Mouse (Mus musculus) hindbrain, embryonic 13.5 days (tissue): ENCODE results near the gene Trim60. TPM values are rescaled to one million over a fixed set of nuclear protein-coding genes. Genes with fewer than 3 reads are reported as not detected.

Source experiments
- ATAC-seq: fragments of 200-750 bp; cut with Nextera tagmentation; 2 replicates; pipeline ENCODE4 v1.8.0; 2017; ENCODE audit warnings: moderate TSS enrichment; ENCODE audit not compliant: low FRiP score
- H3K27ac ChIP-seq: fragments of 300-500 bp; sonication (generic); 2 replicates; pipeline ENCODE4 v1.5.1; 2015; ENCODE audit warnings: inconsistent platforms, mild to moderate bottlenecking, moderate library complexity
- H3K27me3 ChIP-seq: fragments of 300-500 bp; sonication (generic); 2 replicates; pipeline ENCODE4 v1.6.1; 2015; ENCODE audit warnings: mild to moderate bottlenecking, inconsistent platforms
- H3K36me3 ChIP-seq: fragments of 300-500 bp; sonication (generic); 2 replicates; pipeline ENCODE4 v1.6.1; 2015; ENCODE audit warnings: mild to moderate bottlenecking, inconsistent platforms
- H3K4me1 ChIP-seq: fragments of 300-500 bp; sonication (generic); replicated peaks from 2 replicates; pipeline ENCODE4 v1.6.1; 2015; ENCODE audit warnings: inconsistent platforms
- H3K4me2 ChIP-seq: fragments of 300-500 bp; sonication (generic); 2 replicates; pipeline ENCODE4 v1.6.1; 2015; ENCODE audit warnings: inconsistent platforms, mild to moderate bottlenecking, moderate library complexity
- H3K4me3 ChIP-seq: fragments of 300-500 bp; sonication (generic); 2 replicates; pipeline ENCODE4 v1.5.1; 2015; ENCODE audit warnings: mild to moderate bottlenecking, inconsistent platforms
- H3K9ac ChIP-seq: fragments of 300-500 bp; sonication (generic); 2 replicates; pipeline ENCODE4 v1.6.1; 2015; ENCODE audit warnings: mild to moderate bottlenecking, inconsistent platforms
- H3K9me3 ChIP-seq: fragments of 300-500 bp; sonication (generic); 2 replicates; pipeline ENCODE4 v1.6.1; 2016; ENCODE audit warnings: inconsistent platforms
- WGBS: fragments of 180-500 bp; shearing (Covaris S2); methylation state at CpG from one replicate; pipeline ENCODE4 v1.1.7; 2015; 5-methylcytosine and 5-hydroxymethylcytosine counted together
- polyA plus RNA-seq: library from polyadenylated mRNA; unstranded; fragments of >200 nt; fragmentation: Nextera tagmentation; extraction: Ambion mirVana; gene quantifications from 2 replicates; pipeline ENCODE4 v1.2.1, GENCODE M21; 2015

Trim60 gene
- not detected in 2 replicates for polyA plus RNA-seq

DNA sequence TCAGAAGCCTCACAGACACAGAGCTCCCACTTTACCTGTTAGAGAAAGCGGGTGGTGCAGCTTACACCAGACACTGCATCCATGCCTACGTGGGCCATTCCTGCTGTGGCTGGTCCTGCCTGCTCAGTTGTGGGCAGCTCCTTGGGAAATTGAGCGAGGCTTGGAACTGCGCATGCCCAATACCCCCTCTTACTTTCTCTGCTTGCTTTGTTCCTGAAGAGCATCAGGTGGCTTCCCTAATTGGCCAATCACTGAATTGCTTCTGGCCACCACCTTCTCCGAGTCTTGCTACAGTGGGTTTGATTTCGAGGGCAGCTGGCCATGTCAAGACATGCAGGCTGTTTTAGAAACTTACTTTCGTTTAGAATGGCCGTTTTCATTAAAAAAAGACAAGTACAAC, at the start of gene Trim60, which contains the start of gene Trim61:
Gene Trim60 (minus strand): TSS at position 162 of the 400 bp plus-strand sequence.
Gene Trim61 (minus strand): TSS at position 101 of the 400 bp plus-strand sequence.
- H3K9ac ChIP-seq: no peak within 1 kb of the TSS
- ATAC-seq: no peak
- H3K4me1 ChIP-seq: no peaks in the 10 kb centered on the region
- no peak within 1 kb of the TSS for H3K4me2 ChIP-seq
- 89% methylated on average over 8 of the region's 8 CpGs for WGBS
- no peaks in the 10 kb centered on the region for H3K36me3 ChIP-seq
- H3K27ac ChIP-seq: no peak within 1 kb of the TSS
- no peaks in the 10 kb centered on the region for H3K9me3 ChIP-seq
- no peak within 1 kb of the TSS for H3K4me3 ChIP-seq
- no peaks in the 10 kb centered on the region for H3K27me3 ChIP-seq

DNA sequence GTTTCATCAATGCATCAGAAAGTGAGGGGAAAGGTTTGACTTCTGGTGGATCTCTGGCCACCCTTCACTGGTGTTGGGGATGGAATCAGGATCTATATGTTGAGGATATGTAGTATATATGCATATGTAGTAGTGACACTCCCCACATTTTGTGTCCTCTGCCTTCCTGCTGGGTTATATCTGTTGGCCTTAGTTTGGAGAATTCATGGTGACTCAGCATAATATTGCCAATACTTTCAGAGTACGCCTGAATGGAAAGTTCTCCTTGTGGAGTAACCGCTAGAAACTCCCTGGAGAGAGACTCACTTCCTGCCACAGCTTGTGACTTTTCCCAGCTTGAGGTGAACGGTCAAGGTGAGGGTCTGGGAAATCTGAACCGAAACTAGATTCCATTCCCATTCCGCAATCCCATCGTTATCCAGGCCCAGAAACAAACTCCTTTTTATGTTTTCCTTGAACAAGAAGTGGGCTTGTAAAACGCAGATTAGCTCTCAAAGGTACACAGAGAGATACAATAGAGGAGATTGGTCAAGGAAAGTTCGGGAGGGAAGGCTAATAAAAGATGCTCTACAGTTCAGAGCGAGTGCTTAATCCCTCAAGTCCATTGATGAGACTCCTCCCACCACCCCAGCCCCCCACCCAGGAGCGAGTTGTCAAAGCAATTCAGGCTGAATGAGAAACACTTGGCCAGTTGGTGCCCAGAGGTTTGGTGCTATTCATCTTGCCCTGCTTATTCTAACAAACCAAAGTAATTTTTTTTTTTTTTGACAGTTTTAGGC, 49.5 kb upstream of the Trim60 start:
- Histone ChIP-seq H3K36me3 (no peaks in the 10 kb centered on the region), H3K9me3 (no peaks in the 10 kb centered on the region), H3K27me3 (no peaks in the 10 kb centered on the region), H3K4me3 (no peak overlapping the region), H3K4me2 (no peak overlapping the region), H3K27ac (no peak overlapping the region), H3K9ac (no peak overlapping the region), H3K4me1 (no peaks in the 10 kb centered on the region)
- whole genome bisulfite sequencing: 44% methylated on average over 10 of the region's 10 CpGs
- no peak for ATAC-seq

DNA sequence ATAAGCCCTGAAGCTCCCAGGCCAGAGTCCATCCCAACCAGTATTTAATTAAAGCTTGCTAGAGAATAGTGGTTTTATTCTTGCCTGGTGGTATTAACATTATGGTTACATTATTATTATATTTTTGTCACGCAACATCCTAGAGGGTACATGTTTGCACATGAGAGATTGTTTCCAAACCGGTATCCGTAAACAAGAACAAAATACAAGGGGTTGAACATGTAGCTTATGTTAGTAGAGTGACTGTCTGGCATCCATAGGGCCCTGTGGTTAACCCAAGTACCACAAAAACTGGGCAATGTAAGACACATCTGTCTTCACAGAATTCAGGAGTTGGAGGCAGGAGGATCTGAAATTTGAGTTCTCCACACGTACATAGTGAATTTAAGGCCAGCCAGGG, 48.6 kb upstream of the Trim60 start:
- Histone ChIP-seq H3K9me3 (no peaks in the 10 kb centered on the region), H3K27ac (no peak overlapping the region), H3K4me3 (no peak overlapping the region), H3K27me3 (no peaks in the 10 kb centered on the region), H3K36me3 (no peaks in the 10 kb centered on the region), H3K4me1 (no peaks in the 10 kb centered on the region), H3K9ac (no peak overlapping the region), H3K4me2 (no peak overlapping the region)
- 95% methylated on average over 4 of the region's 4 CpGs for WGBS
- ATAC-seq: no peak

DNA sequence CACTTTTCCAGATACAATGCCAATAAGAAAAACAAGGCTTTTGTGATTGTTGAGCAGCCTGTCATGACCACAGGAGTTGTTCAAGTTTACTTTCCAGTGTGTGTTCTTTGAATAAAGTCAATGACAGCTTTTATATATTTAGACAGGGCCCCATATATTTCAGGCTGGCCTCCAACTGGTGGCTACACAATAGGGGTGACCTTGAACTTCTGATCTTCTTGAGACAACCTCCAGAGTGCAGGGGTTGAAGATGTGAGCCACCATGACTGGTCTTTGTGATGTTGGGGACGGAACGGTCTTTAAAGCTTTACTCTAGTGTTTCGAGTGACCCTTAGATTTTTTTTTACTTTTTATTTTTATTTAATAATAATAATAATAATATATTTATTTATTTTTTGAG, 47.2 kb upstream of the Trim60 start:
- Histone ChIP-seq H3K4me3 (no peak overlapping the region), H3K4me2 (no peak overlapping the region), H3K9ac (no peak overlapping the region), H3K27ac (no peak overlapping the region), H3K27me3 (no peaks in the 10 kb centered on the region), H3K4me1 (no peaks in the 10 kb centered on the region), H3K36me3 (no peaks in the 10 kb centered on the region), H3K9me3 (no peaks in the 10 kb centered on the region)
- ATAC-seq: no peak
- WGBS: 93% methylated on average over 3 of the region's 3 CpGs

DNA sequence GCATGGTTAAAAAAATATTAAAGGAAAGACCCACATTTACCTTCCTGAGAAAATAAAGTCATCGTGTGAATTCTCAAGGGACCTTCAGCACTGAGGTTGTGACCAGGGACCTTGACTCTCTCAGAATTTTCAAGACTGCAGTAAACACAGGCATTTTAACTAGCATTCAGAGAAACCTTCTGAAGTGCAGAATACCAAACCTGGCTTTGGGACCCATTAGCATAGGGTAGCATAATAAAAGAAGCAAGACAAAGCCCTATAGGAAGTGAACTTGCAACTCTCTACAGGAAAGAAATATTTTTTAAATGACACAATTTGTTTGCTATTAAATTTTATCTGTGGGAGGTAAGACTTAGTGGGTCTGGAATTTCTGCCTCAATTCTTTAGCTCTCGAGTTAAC, 45.7 kb upstream of the Trim60 start:
- H3K4me3 ChIP-seq: no peak overlapping the region
- H3K36me3 ChIP-seq: no peaks in the 10 kb centered on the region
- no peak overlapping the region for H3K9ac ChIP-seq
- H3K4me1 ChIP-seq: no peaks in the 10 kb centered on the region
- H3K4me2 ChIP-seq: no peak overlapping the region
- no peaks in the 10 kb centered on the region for H3K27me3 ChIP-seq
- H3K9me3 ChIP-seq: no peaks in the 10 kb centered on the region
- ATAC-seq: no peak
- WGBS: 47% methylated on average over 2 of the region's 2 CpGs
- H3K27ac ChIP-seq: no peak overlapping the region

DNA sequence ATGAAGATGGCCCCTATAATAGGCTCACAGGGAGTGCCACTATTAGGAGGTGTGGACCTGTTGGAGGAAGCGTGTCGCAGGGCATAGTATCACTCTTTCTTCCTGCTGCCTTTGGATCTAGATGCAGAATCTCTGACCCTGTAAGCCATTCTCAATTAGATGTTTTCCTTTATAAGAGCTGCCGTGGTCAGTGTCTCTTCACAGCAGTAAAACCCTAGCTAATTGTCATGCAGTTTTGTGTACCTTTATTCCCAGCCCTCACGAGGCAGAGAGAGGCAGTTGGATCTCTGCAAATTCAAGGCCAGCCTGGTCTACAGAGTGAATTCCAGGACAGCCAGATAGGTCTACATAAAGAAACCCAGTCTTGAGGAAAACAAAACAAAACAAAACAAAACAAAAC, 43.8 kb upstream of the Trim60 start:
- ATAC-seq: no peak
- Histone ChIP-seq H3K27me3 (no peaks in the 10 kb centered on the region), H3K36me3 (no peaks in the 10 kb centered on the region), H3K4me2 (no peak overlapping the region), H3K9me3 (no peaks in the 10 kb centered on the region), H3K4me1 (no peaks in the 10 kb centered on the region), H3K9ac (no peak overlapping the region), H3K4me3 (no peak overlapping the region), H3K27ac (no peak overlapping the region)
- 69% methylated on average over 4 of the region's 4 CpGs for WGBS

DNA sequence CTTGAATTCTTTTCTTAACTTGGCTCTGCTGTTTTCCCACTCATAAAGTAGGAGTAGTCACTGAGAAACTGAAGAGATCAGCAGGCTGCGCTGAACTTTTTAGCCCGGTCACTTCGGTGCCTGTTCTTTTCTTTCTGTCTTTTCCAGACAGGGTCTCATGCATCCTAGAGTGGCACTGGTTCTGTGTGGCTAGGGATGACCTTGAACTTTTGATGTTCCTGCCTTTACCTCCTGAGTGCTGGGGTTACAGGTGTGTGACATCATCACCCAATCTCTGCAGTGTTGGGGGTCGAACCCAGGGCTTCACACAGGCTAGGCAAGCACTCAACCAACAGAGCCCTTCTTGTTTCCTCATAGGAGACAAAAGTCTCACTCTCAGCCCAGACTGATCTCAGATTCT, 38.3 kb upstream of the Trim60 start:
- Histone ChIP-seq H3K4me3 (no peak overlapping the region), H3K36me3 (no peaks in the 10 kb centered on the region), H3K27me3 (no peaks in the 10 kb centered on the region), H3K9me3 (no peaks in the 10 kb centered on the region), H3K27ac (no peak overlapping the region), H3K4me2 (no peak overlapping the region), H3K4me1 (no peaks in the 10 kb centered on the region), H3K9ac (no peak overlapping the region)
- 88% methylated on average over 4 of the region's 4 CpGs for WGBS
- ATAC-seq: no peak

DNA sequence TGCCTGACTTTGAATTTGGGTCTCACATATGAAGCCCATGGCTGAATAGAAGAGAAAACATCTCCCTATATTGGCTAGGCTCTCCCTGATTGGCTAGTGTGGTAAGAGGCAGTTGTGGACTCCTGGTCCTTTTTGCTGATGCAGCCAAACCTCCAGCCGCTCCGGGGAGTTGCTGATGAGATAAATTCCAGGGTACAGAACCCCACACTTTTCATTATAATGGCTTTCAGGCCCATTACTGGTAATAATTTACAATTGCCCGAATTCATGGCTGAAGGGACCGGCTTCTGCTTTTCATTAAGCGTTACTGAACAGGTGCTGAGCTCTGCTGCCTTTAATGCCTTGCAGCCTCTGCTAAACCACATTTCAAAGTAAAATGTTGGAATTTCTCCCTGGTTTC, 35.6 kb upstream of the Trim60 start:
- no peak overlapping the region for H3K27ac ChIP-seq
- no peak overlapping the region for H3K9ac ChIP-seq
- no peaks in the 10 kb centered on the region for H3K27me3 ChIP-seq
- no peaks in the 10 kb centered on the region for H3K9me3 ChIP-seq
- no peak overlapping the region for H3K4me3 ChIP-seq
- H3K36me3 ChIP-seq: no peaks in the 10 kb centered on the region
- ATAC-seq: no peak
- WGBS: 60% methylated on average over 5 of the region's 5 CpGs
- no peak overlapping the region for H3K4me2 ChIP-seq
- no peaks in the 10 kb centered on the region for H3K4me1 ChIP-seq

DNA sequence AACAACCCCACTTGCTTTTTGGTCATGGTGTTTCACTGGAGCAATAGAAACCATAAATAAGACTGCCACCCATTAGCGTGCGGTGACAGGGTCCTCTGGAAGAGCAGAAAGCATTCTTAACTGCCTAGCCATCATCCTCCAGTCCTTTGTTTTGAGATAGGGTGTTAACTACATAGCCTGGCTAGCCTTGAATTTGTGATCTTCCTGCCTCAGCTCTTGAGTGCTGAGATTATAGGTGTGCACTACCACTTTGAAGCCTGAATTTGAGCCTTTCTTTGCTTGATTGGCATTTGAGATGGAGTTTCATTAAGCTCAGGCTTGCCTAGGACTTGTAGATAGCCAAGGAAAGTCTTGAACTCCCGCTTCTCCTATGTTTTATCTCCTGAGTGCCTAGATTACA, 35.2 kb upstream of the Trim60 start:
- 85% methylated on average over 3 of the region's 3 CpGs for WGBS
- Histone ChIP-seq H3K27me3 (no peaks in the 10 kb centered on the region), H3K4me1 (no peaks in the 10 kb centered on the region), H3K27ac (no peak overlapping the region), H3K36me3 (no peaks in the 10 kb centered on the region), H3K4me3 (no peak overlapping the region), H3K9me3 (no peaks in the 10 kb centered on the region), H3K4me2 (no peak overlapping the region), H3K9ac (no peak overlapping the region)
- no peak for ATAC-seq

DNA sequence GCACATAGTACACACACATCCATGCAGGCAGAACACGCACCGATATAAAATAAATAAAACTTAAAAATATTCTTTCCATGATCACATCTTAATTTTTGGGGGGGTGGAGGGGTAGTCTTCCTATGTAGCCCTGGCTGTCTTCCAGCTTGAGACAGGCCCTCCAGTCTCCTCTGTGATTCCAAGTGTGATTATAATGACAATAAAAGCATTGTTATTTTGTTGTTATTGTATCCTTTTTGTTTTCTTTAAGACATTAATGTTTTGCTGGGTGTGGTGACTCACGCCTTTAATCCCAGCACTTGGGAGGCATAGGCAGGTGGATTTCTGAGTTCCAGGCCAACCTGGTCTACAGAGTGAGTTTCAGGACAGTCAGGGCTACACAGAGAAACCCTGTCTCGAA, 29.4 kb upstream of the Trim60 start:
- H3K27ac ChIP-seq: no peak overlapping the region
- no peak overlapping the region for H3K4me3 ChIP-seq
- no peaks in the 10 kb centered on the region for H3K36me3 ChIP-seq
- H3K4me2 ChIP-seq: no peak overlapping the region
- no peaks in the 10 kb centered on the region for H3K27me3 ChIP-seq
- no peaks in the 10 kb centered on the region for H3K9me3 ChIP-seq
- 84% methylated on average over 4 of the region's 4 CpGs for WGBS
- ATAC-seq: no peak
- H3K4me1 ChIP-seq: no peaks in the 10 kb centered on the region; the same call in 1 of the 2 replicates
- no peak overlapping the region for H3K9ac ChIP-seq

DNA sequence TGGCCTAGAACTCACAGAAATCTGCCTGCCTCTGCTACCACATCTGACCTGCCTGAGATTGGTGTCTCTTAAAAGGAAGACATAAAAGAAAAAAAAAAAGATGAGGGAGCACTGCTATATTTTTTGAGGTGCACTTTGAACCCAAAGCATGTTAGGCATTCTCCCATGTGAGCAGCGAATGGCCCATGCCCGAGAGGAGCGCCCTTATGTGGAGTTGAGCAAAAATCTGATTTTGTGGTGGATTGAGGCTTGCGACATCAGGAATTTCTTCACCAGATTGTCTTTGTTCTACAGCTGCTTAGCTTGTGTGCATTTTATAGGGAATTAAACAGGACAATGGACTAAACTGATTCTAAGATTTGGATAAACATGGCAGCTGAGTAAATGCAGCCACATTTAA, 28.8 kb upstream of the Trim60 start:
- H3K9me3 ChIP-seq: no peaks in the 10 kb centered on the region
- no peaks in the 10 kb centered on the region for H3K27me3 ChIP-seq
- no peak for ATAC-seq
- H3K4me3 ChIP-seq: no peak overlapping the region
- no peak overlapping the region for H3K4me2 ChIP-seq
- H3K36me3 ChIP-seq: no peaks in the 10 kb centered on the region
- 95% methylated on average over 4 of the region's 4 CpGs for WGBS
- H3K27ac ChIP-seq: no peak overlapping the region
- no peak overlapping the region for H3K9ac ChIP-seq
- H3K4me1 ChIP-seq: no peaks in the 10 kb centered on the region; the same call in 1 of the 2 replicates

DNA sequence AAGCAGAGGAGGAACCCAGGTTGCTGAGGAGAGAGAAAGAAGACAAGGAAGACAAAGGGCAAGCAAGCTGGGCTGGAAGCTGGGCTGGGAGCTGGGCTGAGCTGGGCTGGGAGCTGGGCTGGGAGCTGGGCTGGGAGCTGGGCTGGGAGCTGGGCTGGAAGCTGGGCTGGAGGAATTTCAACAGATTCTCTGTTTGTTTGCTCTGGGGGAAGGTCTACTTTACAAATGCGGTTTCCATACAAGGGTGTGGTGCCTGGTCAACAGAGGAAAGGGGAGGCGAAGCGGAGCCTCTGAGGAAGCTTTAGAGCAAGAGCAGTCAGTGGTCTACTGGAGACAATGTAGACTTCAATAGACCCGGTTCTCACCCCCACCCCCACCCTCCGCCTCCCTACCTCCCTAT, 28.2 kb upstream of the Trim60 start:
- WGBS: 35% methylated on average over 5 of the region's 5 CpGs
- H3K4me2 ChIP-seq: no peak overlapping the region
- ATAC-seq: no peak
- no peak overlapping the region for H3K27ac ChIP-seq
- H3K27me3 ChIP-seq: no peaks in the 10 kb centered on the region
- H3K9ac ChIP-seq: no peak overlapping the region
- H3K9me3 ChIP-seq: no peaks in the 10 kb centered on the region
- no peaks in the 10 kb centered on the region; the same call in 1 of the 2 replicates for H3K4me1 ChIP-seq
- no peaks in the 10 kb centered on the region for H3K36me3 ChIP-seq
- H3K4me3 ChIP-seq: no peak overlapping the region

DNA sequence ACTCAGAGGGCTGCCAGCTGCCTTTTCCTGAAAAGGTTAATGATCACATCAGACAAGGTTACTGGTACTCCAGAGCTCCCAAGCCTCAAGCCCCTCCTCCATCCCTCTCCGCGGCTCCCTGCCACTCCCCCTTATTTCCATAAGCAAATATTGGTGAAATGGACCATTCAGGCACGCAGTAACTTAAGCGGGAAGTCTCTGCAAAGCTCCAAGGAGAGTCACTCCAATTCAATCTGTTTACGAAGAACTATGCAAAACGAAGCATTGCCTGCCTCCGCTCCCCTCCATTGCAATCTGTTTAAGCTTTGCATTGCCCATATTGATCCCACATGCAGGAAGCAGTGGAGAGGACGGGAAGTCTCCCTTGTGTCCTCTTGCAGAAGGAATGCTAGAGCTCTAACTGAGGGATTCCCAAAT, 18.7 kb upstream of the Trim60 start, which contains the start of gene Apela:
Gene Apela (minus strand): TSS at position 220 of the 417 bp plus-strand sequence.
- Histone ChIP-seq H3K4me1 (peaks cover 16% of the 10 kb centered on the region), H3K27ac (no peak within 1 kb of the TSS), H3K36me3 (no peaks in the 10 kb centered on the region), H3K27me3 (no peaks in the 10 kb centered on the region), H3K9ac (peak within 1 kb of the TSS; percentile 53; the same call in 1 of the 2 replicates), H3K4me3 (peak within 1 kb of the TSS; percentile 36), H3K9me3 (no peaks in the 10 kb centered on the region), H3K4me2 (peak within 1 kb of the TSS; percentile 61)
- under 1% methylated on average over 8 of the region's 8 CpGs for WGBS
- peak; percentile 78 for ATAC-seq
